Mouse (Mus musculus) thymus, adult 18-20 months (tissue): ENCODE measurements around the gene Hist1h4f.
A peak's percentile ranks its signal among the peaks of the same experiment; 100 is the strongest.

Source experiments
- DNase-seq, 2 experiments: peaks; one replicate each; pipeline ENCODE4 v3.0.0; 2022; ENCODE audit warnings: mixed read lengths in 2 of 2

Gene Hist1h4f

GRCm38 (mm10) chr13:23506819-23507515 is 44.5 kb downstream of the Hist1h4f start:
- no peak for DNase-seq

DNA sequence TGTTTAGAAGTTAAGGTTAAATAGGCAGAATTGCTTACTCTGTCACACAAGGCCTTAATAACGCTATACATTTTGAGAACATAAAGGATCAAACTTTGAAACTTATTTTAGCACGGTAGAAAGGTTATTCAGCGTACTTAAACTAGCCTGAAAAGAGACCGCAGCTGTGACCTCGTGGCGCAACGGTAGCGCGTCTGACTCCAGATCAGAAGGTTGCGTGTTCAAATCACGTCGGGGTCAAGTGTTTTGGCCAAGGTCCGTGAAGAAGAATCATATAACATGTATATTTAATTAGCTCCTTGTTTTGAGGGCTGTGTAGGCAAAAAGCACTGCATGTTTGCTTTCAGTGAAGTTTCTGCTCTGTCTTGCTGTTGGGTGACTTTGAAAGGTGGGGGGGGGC is 45.1 kb downstream of the Hist1h4f start:
- no peak for DNase-seq

- DNase-seq: no peak
Observed at GRCm38 (mm10) chr13:23505662-23506345, 45.6 kb downstream of the Hist1h4f start.

GRCm38 (mm10) chr13:23503797-23504196 is 47.7 kb downstream of the Hist1h4f start:
- DNase-seq: peak in 1 of 2 experiments; percentile 32

DNA sequence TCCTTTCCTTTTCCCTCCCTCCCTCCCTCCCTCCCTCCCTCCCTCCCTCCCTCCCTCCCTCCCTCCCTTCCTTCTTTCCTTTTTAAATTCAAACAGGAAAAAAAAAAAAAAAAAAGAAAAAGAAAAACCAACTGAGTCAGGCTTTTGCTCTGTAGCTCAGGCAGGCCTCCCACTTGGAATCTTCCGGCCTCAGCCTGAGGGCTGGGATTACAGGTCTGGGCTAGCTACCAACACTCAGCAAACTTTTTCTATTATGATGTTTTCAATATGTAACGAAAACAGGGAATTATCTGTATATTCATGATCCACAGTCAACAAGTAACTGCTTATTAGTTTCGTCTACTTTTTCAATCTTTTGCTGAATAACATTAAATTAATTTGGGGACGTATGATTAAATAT is 48.5 kb downstream of the Hist1h4f start:
- DNase-seq: no peak

DNA sequence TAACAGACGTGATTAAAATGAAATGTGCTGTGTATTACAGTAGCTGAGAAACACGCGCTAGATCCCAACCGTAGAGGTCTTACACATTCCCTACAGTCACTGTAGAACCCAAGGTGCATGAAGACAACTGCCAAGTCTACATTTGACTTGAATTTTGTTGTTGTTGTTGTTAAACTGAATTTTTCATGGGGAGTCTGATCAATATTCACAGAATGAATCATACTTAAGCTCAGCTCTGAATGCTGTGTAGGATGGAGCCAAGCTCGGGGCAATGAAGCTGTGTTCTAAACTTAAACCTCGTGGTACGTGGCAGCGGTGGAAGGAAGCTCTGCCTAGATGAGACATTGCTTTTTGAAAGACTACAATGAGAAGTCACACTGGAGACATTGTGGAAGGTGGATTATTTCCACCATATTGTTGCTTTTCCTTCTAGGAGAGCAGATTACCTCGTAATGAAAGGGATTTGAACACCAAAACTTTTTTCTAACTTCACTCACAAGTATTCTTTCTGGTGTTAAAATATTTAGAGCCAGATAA is 49.3 kb downstream of the Hist1h4f start:
- DNase-seq: no peak

- no peak for DNase-seq
Observed at GRCm38 (mm10) chr13:23501511-23501910, 49.9 kb downstream of the Hist1h4f start.
